Mouse (Mus musculus) embryonic fibroblast, embryonic 13.5 days (primary cell): Measurements from ENCODE around the gene Grin3a.

Source experiments
- CTCF ChIP-seq: IDR thresholded peaks from 2 replicates; pipeline ENCODE4 v1.5.1; 2011; ENCODE audit warnings: mild to moderate bottlenecking, control low read depth, low read length, moderate library complexity, borderline replicate concordance; ENCODE audit not compliant: insufficient read depth
- POLR2A ChIP-seq: IDR thresholded peaks from 2 replicates; pipeline ENCODE4 v1.6.1; 2011; ENCODE audit warnings: low read depth, mild to moderate bottlenecking, control low read depth, low read length, moderate library complexity

DNA sequence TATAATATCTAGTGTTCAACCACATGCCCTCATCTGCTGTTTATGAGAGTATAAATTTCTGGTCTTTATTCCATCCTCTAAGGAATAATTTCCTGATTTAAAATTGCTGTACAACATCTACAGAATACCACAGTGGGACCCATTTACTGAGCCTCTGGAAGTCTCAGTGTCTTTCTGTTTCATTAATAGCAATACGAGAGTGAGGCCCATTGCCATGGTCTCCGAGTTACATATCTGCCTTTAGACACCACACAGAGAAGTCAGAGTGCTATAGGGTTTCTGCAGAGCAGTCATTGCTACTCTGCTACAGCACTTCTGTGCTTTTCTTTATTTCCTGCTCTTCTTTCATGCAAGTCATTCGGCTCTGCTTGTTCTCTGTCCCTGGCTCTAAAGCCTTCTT, 116.2 kb downstream of the Grin3a start:
- TF ChIP-seq POLR2A (no peak), CTCF (no peak)
